In the genomic region with DNA sequence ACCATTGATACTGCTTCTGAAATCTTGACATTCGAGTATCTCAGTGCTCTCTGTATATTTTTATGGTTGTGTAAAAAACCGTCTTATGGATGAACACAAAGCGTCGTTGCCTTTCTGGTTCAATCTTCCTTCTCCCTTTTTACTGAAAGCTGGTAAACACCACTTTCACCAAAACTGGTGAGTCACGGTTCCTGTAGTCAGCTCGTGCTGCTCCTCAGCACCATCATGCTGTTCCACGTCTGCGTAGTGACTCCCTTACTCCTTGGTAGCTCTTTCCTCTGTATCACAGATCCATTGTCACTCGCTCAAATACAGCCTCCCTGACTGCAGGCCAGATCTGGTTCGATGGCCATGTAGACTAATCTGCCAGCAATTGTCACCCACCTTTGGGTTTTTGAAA, we compare ENCODE assay signal across 24 mouse cellular contexts.
DNase-seq lines count a peak whose midpoint lies in the region; ATAC-seq and TF ChIP-seq lines count a peak whose summit lies in the region.
"Had no signal": no experiment of that assay in that cellular context is flagged by ENCODE, and none has a peak within 500 bp of the region (broad histone marks: within the 10 kb centered on the region; RNA-seq: fewer than 3 reads in every experiment).

No protein-coding gene starts in this region.

- H3K4me2 ChIP-seq in forebrain, postnatal 0 days (ENCODE audit: low read depth), result no peak overlapping the region
- H3K4me2 ChIP-seq in kidney, embryonic 16.5 days (replicated peaks; ENCODE audit: low read depth, low read length), result no peak overlapping the region
- H3K4me2 ChIP-seq: embryonic facial prominence, embryonic 15.5 days; forebrain, embryonic 13.5 days; heart, embryonic 11.5 days; liver, embryonic 11.5 days; lung, embryonic 15.5 days; midbrain, embryonic 11.5 days; neural tube, embryonic 13.5 days had no signal

- WGBS in forebrain, embryonic 10.5 days, result 81% methylated on average over 10 of the region's 10 CpGs
- WGBS in forebrain, postnatal 0 days, result 79% methylated on average over 10 of the region's 10 CpGs
- 69% methylated on average over 10 of the region's 10 CpGs for WGBS in kidney, embryonic 16.5 days
- 86% methylated on average over 10 of the region's 10 CpGs for WGBS in kidney, adult 2 months
- WGBS in embryonic facial prominence, embryonic 10.5 days, result 85% methylated on average over 10 of the region's 10 CpGs
- WGBS in macrophage (ENCODE audit: missing documents), result 23% methylated on average over 10 of the region's 10 CpGs
- WGBS in thymus, adult 2 months, result 49% methylated on average over 10 of the region's 10 CpGs

- H3K9ac ChIP-seq in forebrain, postnatal 0 days, result no peak overlapping the region
- H3K9ac ChIP-seq in kidney, embryonic 16.5 days (replicated peaks; ENCODE audit: low read length), result no peak overlapping the region
- H3K9ac ChIP-seq: embryonic facial prominence, embryonic 15.5 days; forebrain, embryonic 13.5 days; lung, embryonic 15.5 days; neural tube, embryonic 13.5 days had no signal

- H3K4me1 ChIP-seq in forebrain, embryonic 10.5 days, result peaks cover 66% of the 10 kb centered on the region
- H3K4me1 ChIP-seq in forebrain, postnatal 0 days (ENCODE audit: insufficient read depth), result peaks cover 12% of the 10 kb centered on the region
- H3K4me1 ChIP-seq in kidney, embryonic 16.5 days (ENCODE audit: insufficient read depth, low read length), result peaks cover 36% of the 10 kb centered on the region
- H3K4me1 ChIP-seq in kidney, adult 2 months (ENCODE audit: control insufficient read depth, insufficient read depth, low read length), result peaks cover 29% of the 10 kb centered on the region
- H3K4me1 ChIP-seq in embryonic facial prominence, embryonic 10.5 days, result peaks cover 49% of the 10 kb centered on the region
- H3K4me1 ChIP-seq in thymus, adult 2 months (replicated peaks; ENCODE audit: control insufficient read depth, insufficient read depth, low read length), result peaks cover 19% of the 10 kb centered on the region

- TF ChIP-seq CTCF in forebrain, postnatal 0 days (IDR thresholded peaks at IDR 0.05; ENCODE audit: low read depth), result no peak
- no peak for TF ChIP-seq CTCF in kidney, adult 2 months (conservative IDR thresholded peaks at IDR 0.05; ENCODE audit: insufficient read depth, insufficient read length, low read depth, low read length)
- TF ChIP-seq CTCF in thymus, adult 2 months (IDR thresholded peaks at IDR 0.05; ENCODE audit: borderline replicate concordance, control insufficient read depth, extremely low read depth, insufficient read depth, low read length, poor library complexity), result no peak

- no peak for TF ChIP-seq POLR2A in kidney, adult 2 months (IDR thresholded peaks at IDR 0.05; ENCODE audit: low read depth, low read length)
- TF ChIP-seq POLR2A in thymus, adult 2 months (IDR thresholded peaks at IDR 0.05; ENCODE audit: control insufficient read depth, extremely low read depth, insufficient read depth, low read length, poor library complexity), result no peak

- no peaks in the 10 kb centered on the region for H3K79me2 ChIP-seq in macrophage (ENCODE audit: inconsistent target)

- H3K27me3 ChIP-seq in forebrain, embryonic 10.5 days (ENCODE audit: poor library complexity, severe bottlenecking), result no peaks in the 10 kb centered on the region
- no peaks in the 10 kb centered on the region for H3K27me3 ChIP-seq in forebrain, postnatal 0 days (ENCODE audit: insufficient read depth, low read length)
- H3K27me3 ChIP-seq in kidney, embryonic 16.5 days (ENCODE audit: insufficient read depth, low read length), result no peaks in the 10 kb centered on the region
- no peaks in the 10 kb centered on the region for H3K27me3 ChIP-seq in kidney, adult 2 months (replicated peaks; ENCODE audit: control insufficient read depth, insufficient read depth, low read length)
- no peaks in the 10 kb centered on the region for H3K27me3 ChIP-seq in embryonic facial prominence, embryonic 10.5 days (replicated peaks; ENCODE audit: low read depth, poor library complexity, severe bottlenecking)
- H3K27me3 ChIP-seq in thymus, adult 2 months (ENCODE audit: control insufficient read depth, insufficient read depth, low read length), result no peaks in the 10 kb centered on the region
- H3K27me3 ChIP-seq: embryonic facial prominence, embryonic 15.5 days; forebrain, embryonic 13.5 days; lung, embryonic 15.5 days; neural tube, embryonic 13.5 days had no signal

- H3K36me3 ChIP-seq in forebrain, embryonic 10.5 days (replicated peaks), result no peaks in the 10 kb centered on the region
- H3K36me3 ChIP-seq in forebrain, postnatal 0 days (ENCODE audit: insufficient read depth), result no peaks in the 10 kb centered on the region
- no peaks in the 10 kb centered on the region for H3K36me3 ChIP-seq in kidney, embryonic 16.5 days (ENCODE audit: insufficient read depth, low read length)
- no peaks in the 10 kb centered on the region for H3K36me3 ChIP-seq in kidney, adult 2 months (ENCODE audit: control insufficient read depth, insufficient read depth, low read length)
- no peaks in the 10 kb centered on the region for H3K36me3 ChIP-seq in embryonic facial prominence, embryonic 10.5 days (replicated peaks)
- no peaks in the 10 kb centered on the region for H3K36me3 ChIP-seq in macrophage (ENCODE audit: inconsistent target)
- H3K36me3 ChIP-seq in thymus, adult 2 months (ENCODE audit: control insufficient read depth, insufficient read depth, low read length), result no peaks in the 10 kb centered on the region
- H3K36me3 ChIP-seq: embryonic facial prominence, embryonic 15.5 days; G1E; lung, embryonic 15.5 days; neural tube, embryonic 13.5 days had no signal

- DNase-seq in forebrain, embryonic 10.5 days (ENCODE audit: extremely low spot score, low spot score), result no peak
- no peak for DNase-seq in forebrain, postnatal 0 days
- DNase-seq in kidney, adult 2 months, result no peak
- DNase-seq in embryonic facial prominence, embryonic 10.5 days (ENCODE audit: low spot score), result no peak
- no peak for DNase-seq in layer of hippocampus, postnatal 36 days
- no peak for DNase-seq in thymus, adult 2 months
- DNase-seq: cerebellum, adult 11-12 months; gastrocnemius, postnatal 14 days; heart, adult 11 months; kidney, adult 18-20 months; lung, postnatal 36 days; thymus, postnatal 4 days had no signal

- peak overlapping the region; percentile 51 for H3K27ac ChIP-seq in forebrain, embryonic 10.5 days
- H3K27ac ChIP-seq in forebrain, postnatal 0 days (ENCODE audit: low read depth, low read length), result no peak overlapping the region
- H3K27ac ChIP-seq in kidney, embryonic 16.5 days (ENCODE audit: low read length), result 0 out of 2 replicates have a peak overlapping the region, but pooled peaks have one; percentile 4
- no peak overlapping the region for H3K27ac ChIP-seq in kidney, adult 2 months (ENCODE audit: insufficient read depth, low read depth, low read length)
- peak overlapping the region; percentile 51; the same call in 1 of the 2 replicates for H3K27ac ChIP-seq in embryonic facial prominence, embryonic 10.5 days (replicated peaks)
- peak overlapping the region; percentile 32 for H3K27ac ChIP-seq in macrophage
- H3K27ac ChIP-seq in thymus, adult 2 months (ENCODE audit: control insufficient read depth, insufficient read depth, low read length), result no peak overlapping the region
- H3K27ac ChIP-seq: embryonic facial prominence, embryonic 15.5 days; forebrain, embryonic 13.5 days; layer of hippocampus, adult 2 months; lung, embryonic 15.5 days; neural tube, embryonic 13.5 days had no signal

- H3K4me3 ChIP-seq in forebrain, embryonic 10.5 days, result no peak overlapping the region
- H3K4me3 ChIP-seq in forebrain, postnatal 0 days (ENCODE audit: low read depth, low read length), result no peak overlapping the region
- no peak overlapping the region for H3K4me3 ChIP-seq in kidney, embryonic 16.5 days (ENCODE audit: low read length)
- no peak overlapping the region for H3K4me3 ChIP-seq in kidney, adult 2 months (ENCODE audit: insufficient read depth, low read depth, low read length)
- H3K4me3 ChIP-seq in embryonic facial prominence, embryonic 10.5 days, result no peak overlapping the region
- no peak overlapping the region for H3K4me3 ChIP-seq in macrophage (ENCODE audit: inconsistent target)
- H3K4me3 ChIP-seq in thymus, adult 2 months (ENCODE audit: control insufficient read depth, insufficient read depth, low read length), result no peak overlapping the region
- H3K4me3 ChIP-seq: embryonic facial prominence, embryonic 15.5 days; forebrain, embryonic 13.5 days; layer of hippocampus, adult 2 months; lung, embryonic 15.5 days; neural tube, embryonic 13.5 days had no signal

- no peak for ATAC-seq in forebrain, postnatal 0 days
- ATAC-seq in kidney, embryonic 16.5 days (ENCODE audit: low FRiP score, low TSS enrichment), result no peak
- ATAC-seq: forebrain, embryonic 13.5 days; hindbrain, embryonic 16.5 days had no signal

- H3K9me3 ChIP-seq in forebrain, embryonic 10.5 days, result peaks cover under 1% of the 10 kb centered on the region; the same call in 1 of the 2 replicates
- no peaks in the 10 kb centered on the region for H3K9me3 ChIP-seq in forebrain, postnatal 0 days (ENCODE audit: low read length)
- 0 out of 2 replicates have a peak, but pooled peaks cover under 1% of the 10 kb centered on the region for H3K9me3 ChIP-seq in kidney, embryonic 16.5 days (ENCODE audit: low read length)
- H3K9me3 ChIP-seq in embryonic facial prominence, embryonic 10.5 days, result no peaks in the 10 kb centered on the region
- H3K9me3 ChIP-seq: embryonic facial prominence, embryonic 15.5 days; forebrain, embryonic 13.5 days; lung, embryonic 15.5 days; neural tube, embryonic 13.5 days had no signal

Comparison
In these comparisons a context has a peak if more than half of its experiments do, and no peak if none do; other contexts are left out.
1. H3K27ac ChIP-seq: peak in forebrain, embryonic 10.5 days (single experiment), kidney, embryonic 16.5 days (single experiment), embryonic facial prominence, embryonic 10.5 days (single experiment) and macrophage (single experiment); none in forebrain, postnatal 0 days (single experiment), kidney, adult 2 months (single experiment) and thymus, adult 2 months (single experiment).